Mouse (Mus musculus) E14TG2a.4 (cell line): ENCODE data around the gene Fdxacb1.

Experiments used
- CTCF ChIP-seq: conservative IDR thresholded peaks from 2 replicates; pipeline ENCODE4 v1.5.1; 2014; ENCODE audit warnings: low read length
- NANOG ChIP-seq: IDR thresholded peaks from 2 replicates; pipeline ENCODE4 v1.6.1; 2014; ENCODE audit warnings: borderline replicate concordance, low read length, mixed read lengths
- POU5F1 ChIP-seq: IDR thresholded peaks from 2 replicates; pipeline ENCODE4 v1.6.1; 2014; ENCODE audit warnings: low read length, borderline replicate concordance

DNA sequence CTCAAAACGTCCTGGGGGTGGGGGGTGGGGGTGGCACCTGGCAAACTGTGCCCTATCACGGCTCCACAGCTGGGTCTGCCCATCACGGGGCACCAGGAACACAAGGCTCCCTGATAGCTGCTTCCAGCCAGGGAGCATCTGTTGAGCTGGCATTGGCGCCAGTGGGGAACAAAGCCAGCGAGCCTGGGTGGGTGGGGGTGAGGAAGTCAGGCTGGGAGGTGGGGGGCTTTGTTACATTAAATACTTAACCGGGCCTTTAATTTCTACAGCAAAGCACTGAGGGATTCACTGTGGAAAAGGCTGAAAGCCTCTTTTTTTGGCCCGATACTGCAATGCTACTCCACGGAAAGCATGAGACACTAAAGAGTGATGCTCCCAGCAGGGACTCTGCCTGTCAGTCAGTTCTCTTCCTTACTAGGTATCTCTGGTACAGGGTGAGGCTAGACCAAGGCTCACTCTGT, 45.6 kb upstream of the Fdxacb1 start:
- TF ChIP-seq CTCF (no peak), POU5F1 (no peak), NANOG (no peak)
